Mouse (Mus musculus): Measurements from ENCODE around the gene Myh9.

DNA sequence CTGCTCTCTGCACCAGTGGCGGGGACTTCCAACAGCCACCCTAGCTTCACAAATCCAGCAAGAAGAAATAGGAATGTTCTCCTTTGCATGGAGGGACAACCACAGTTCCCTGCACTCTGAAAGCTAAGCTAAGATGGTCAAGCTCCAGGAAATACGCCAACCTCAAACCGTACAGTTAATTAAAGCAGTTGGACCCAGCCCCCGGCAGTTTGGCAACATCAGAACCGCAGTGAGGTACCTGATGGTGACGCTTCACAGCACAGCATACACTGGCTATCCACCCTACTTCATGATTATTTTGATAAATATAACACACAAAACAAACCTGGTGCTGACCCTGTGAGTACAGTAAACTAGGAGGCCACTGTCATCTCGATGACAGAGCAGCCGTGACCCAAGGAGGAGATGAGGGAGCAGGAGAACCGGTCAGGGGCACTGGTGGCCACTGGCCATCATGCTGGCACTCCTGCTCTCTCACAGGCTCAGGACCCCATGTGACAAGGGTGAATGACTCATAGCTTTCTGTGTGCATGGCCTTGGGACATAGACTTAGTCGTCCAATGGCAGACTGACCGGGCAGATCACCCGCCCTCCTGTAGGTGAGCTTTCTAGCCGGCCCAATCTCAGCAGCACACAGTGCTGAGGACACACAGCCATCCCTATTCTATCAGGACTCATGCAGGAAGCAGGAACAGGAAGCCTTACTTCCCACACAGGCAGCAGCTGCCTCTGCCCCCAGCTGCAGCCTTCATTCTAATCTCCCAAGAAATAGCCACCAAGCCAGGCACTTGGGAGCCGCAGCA, 44.2 kb downstream of the Myh9 start:
- no peak for TF ChIP-seq GATA1 (IDR thresholded peaks at IDR 0.05; ENCODE audit: borderline replicate concordance, low read length)
- TF ChIP-seq FLI1 (IDR thresholded peaks at IDR 0.05; ENCODE audit: low read length), result no peak

All from megakaryocyte, embryonic 14.5 days (primary cell).